9 mouse cellular contexts compared by ENCODE assay signal in the genomic region with DNA sequence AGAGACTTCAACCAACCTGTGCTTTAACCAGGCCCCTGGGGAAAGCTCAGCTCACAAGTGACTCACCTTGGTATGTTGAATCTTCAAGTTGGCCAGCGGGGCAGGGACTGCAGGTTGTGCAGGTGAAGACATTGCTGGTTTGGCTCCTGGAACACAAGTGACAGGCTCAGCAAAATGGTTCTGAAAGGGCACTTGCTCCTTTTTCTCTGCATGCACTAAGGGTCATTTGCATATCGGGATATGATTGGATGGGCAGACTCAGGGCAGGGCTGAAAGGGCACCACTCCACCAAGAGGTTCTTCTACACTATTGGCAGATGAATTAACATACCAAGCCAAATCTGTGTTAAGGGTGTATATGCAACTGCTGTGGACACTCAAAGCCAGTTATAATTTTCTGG. TPM values are rescaled to one million over a fixed set of nuclear protein-coding genes. Genes with fewer than 3 reads are reported as not detected.
DNase-seq lines count a peak whose midpoint lies in the region; ATAC-seq and TF ChIP-seq lines count a peak whose summit lies in the region.
"Had no signal": no experiment of that assay in that cellular context is flagged by ENCODE, and none has a peak within 500 bp of the region (broad histone marks: within the 10 kb centered on the region; RNA-seq: fewer than 3 reads in every experiment).

A gene (minus strand): TSS at position 182 of the 400 bp plus-strand sequence.

- no peak for TF ChIP-seq CTCF in kidney, adult 2 months (conservative IDR thresholded peaks at IDR 0.05; ENCODE audit: insufficient read depth, insufficient read length, low read depth, low read length)
- no peak for TF ChIP-seq CTCF in cerebellum, adult 2 months (IDR thresholded peaks at IDR 0.05; ENCODE audit: borderline replicate concordance, insufficient read depth, low read depth, low read length)

- H3K27me3 ChIP-seq in kidney, adult 2 months (replicated peaks; ENCODE audit: control insufficient read depth, insufficient read depth, low read length), result no peaks in the 10 kb centered on the region
- no peaks in the 10 kb centered on the region for H3K27me3 ChIP-seq in lung, embryonic 15.5 days
- H3K27me3 ChIP-seq in cerebellum, adult 2 months (ENCODE audit: control insufficient read depth, insufficient read depth, low read length), result no peaks in the 10 kb centered on the region
- H3K27me3 ChIP-seq: megakaryocyte, embryonic 14.5 days had no signal

- H3K4me1 ChIP-seq in kidney, adult 2 months (ENCODE audit: control insufficient read depth, insufficient read depth, low read length), result no peaks in the 10 kb centered on the region
- no peaks in the 10 kb centered on the region for H3K4me1 ChIP-seq in lung, embryonic 15.5 days
- no peaks in the 10 kb centered on the region for H3K4me1 ChIP-seq in cerebellum, adult 2 months (ENCODE audit: control insufficient read depth, insufficient read depth, low read length)

- intact Hi-C loops in left cerebral cortex, postnatal 4 days (cut with DNase I), result no loop called here

- no peak within 1 kb of the TSS for H3K4me3 ChIP-seq in kidney, adult 2 months (ENCODE audit: insufficient read depth, low read depth, low read length)
- H3K4me3 ChIP-seq in lung, embryonic 15.5 days, result peak within 1 kb of the TSS; percentile 30
- no peak within 1 kb of the TSS for H3K4me3 ChIP-seq in cerebellum, adult 2 months (replicated peaks; ENCODE audit: insufficient read depth, low read depth, low read length)
- H3K4me3 ChIP-seq: megakaryocyte, embryonic 14.5 days had no signal

- H3K27ac ChIP-seq in kidney, adult 2 months (ENCODE audit: insufficient read depth, low read depth, low read length), result no peak within 1 kb of the TSS
- H3K27ac ChIP-seq in lung, embryonic 15.5 days, result peak within 1 kb of the TSS; percentile 50
- H3K27ac ChIP-seq in cerebellum, adult 2 months (ENCODE audit: insufficient read depth, low read length), result no peak within 1 kb of the TSS

- H3K9ac ChIP-seq in lung, embryonic 15.5 days, result no peak within 1 kb of the TSS

- no peaks in the 10 kb centered on the region for H3K36me3 ChIP-seq in kidney, adult 2 months (ENCODE audit: control insufficient read depth, insufficient read depth, low read length)
- no peaks in the 10 kb centered on the region for H3K36me3 ChIP-seq in lung, embryonic 15.5 days

- peak; percentile 70 for DNase-seq in 416B (ENCODE audit: low read depth)
- DNase-seq in adrenal gland, adult 2 months, result peak; percentile 23
- peak; percentile 64 for DNase-seq in kidney, adult 2 months
- no peak for DNase-seq in left cerebral cortex, postnatal 4 days
- DNase-seq in cerebellum, adult 11-12 months, result no peak
- no peak for DNase-seq in cerebellum, adult 2 months

- no peak for TF ChIP-seq POLR2A in kidney, adult 2 months (IDR thresholded peaks at IDR 0.05; ENCODE audit: low read depth, low read length)
- TF ChIP-seq POLR2A in cerebellum, adult 2 months (IDR thresholded peaks at IDR 0.05; ENCODE audit: borderline replicate concordance, insufficient read depth, low read length), result no peak

- peak; percentile 86 for ATAC-seq in lung, embryonic 15.5 days (ENCODE audit: borderline replicate concordance, extremely low read depth, low FRiP score, low TSS enrichment)
- no peak for ATAC-seq in cerebellum, adult (ENCODE audit: insufficient number of reproducible peaks, low FRiP score, low TSS enrichment)

- no peaks in the 10 kb centered on the region for H3K9me3 ChIP-seq in lung, embryonic 15.5 days
- H3K9me3 ChIP-seq: megakaryocyte, embryonic 14.5 days had no signal

- 57% methylated on average over 2 of the region's 2 CpGs for WGBS in kidney, adult 2 months
- WGBS in lung, embryonic 15.5 days, result 44% methylated on average over 2 of the region's 2 CpGs
- WGBS in cerebellum, adult 2 months, result 64% methylated on average over 2 of the region's 2 CpGs

- peak within 1 kb of the TSS; percentile 34 for H3K4me2 ChIP-seq in lung, embryonic 15.5 days

RNA-seq across cellular contexts. Expression of the gene that starts here (rescaled TPM):
- 10 to 100 TPM; 13.2 to 15.9 TPM for total RNA-seq in adrenal gland, adult 2 months (2021)
- polyA plus RNA-seq in adrenal gland, adult 2 months (2012; rRNA removed), result 1.6 and 2.3 TPM in 2 replicates
- 4.0 and 5.1 TPM in 2 replicates for polyA plus RNA-seq in kidney, adult 2 months (2012; rRNA removed)
- polyA plus RNA-seq in lung, embryonic 15.5 days (2015; fragmentation: Nextera tagmentation; extraction: Ambion mirVana), result 131 and 134 TPM in 2 replicates
- total RNA-seq in left cerebral cortex, postnatal 4 days (2021), result 1 to 10 TPM; 1.2 to 1.3 TPM
- polyA plus RNA-seq in cerebellum, adult 2 months (2012; rRNA removed), result 0.62 and 0.90 TPM in 2 replicates

Comparison
In these comparisons a context has a peak if more than half of its experiments do, and no peak if none do; other contexts are left out.
1. RNA of the gene that starts here (total RNA-seq): 13.2 to 15.9 TPM in adrenal gland, adult 2 months; 1.2 to 1.3 TPM in left cerebral cortex, postnatal 4 days; every median in the first group is over 4 times any median in the second.
2. RNA of the gene that starts here (polyA plus RNA-seq): 131 to 134 TPM in lung, embryonic 15.5 days; 4.0 to 5.1 TPM in kidney, adult 2 months, 1.6 to 2.3 TPM in adrenal gland, adult 2 months and 0.62 to 0.90 TPM in cerebellum, adult 2 months; every median in the first group is over 10 times any median in the second.
3. DNase-seq: peak in 416B (single experiment), adrenal gland, adult 2 months (single experiment) and kidney, adult 2 months (single experiment); none in left cerebral cortex, postnatal 4 days (single experiment), cerebellum, adult 11-12 months (single experiment) and cerebellum, adult 2 months (0 of 2).